Mouse (Mus musculus): ENCODE data around the gene Gm49027. TPM values are rescaled to one million over a fixed set of nuclear protein-coding genes. Genes with fewer than 3 reads are reported as not detected.

Gene Gm49027
- polyA plus RNA-seq (2015; fragmentation: Nextera tagmentation; extraction: Ambion mirVana): 0.49 and 0.95 TPM in 2 replicates

DNA sequence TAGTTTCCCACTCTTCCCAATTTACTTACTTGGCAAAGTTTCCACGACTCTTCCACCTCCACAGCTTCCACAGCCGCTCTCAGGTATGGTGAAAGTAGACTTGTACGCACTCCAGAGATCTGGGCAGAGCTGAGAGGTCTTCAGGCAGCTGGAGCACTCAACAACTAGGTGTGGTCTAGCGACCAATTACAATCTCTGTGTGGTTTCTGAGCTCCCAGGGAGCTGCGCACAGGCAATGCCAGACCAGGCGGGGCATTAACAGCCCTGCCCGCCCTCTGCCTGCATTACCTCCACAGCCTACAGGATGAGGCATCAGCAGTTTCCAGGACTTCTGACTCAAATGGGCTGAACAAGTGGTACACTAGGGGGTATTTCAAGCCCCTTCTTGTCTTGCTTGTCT is at the start of gene Gm49027:
Gene Gm49027, minus strand, starts transcription at position 208 of the 400 bp plus-strand sequence.
- H3K36me3 ChIP-seq: peaks cover 25% of the 10 kb centered on the region
- peak within 1 kb of the TSS; percentile 89 for H3K4me3 ChIP-seq
- no peaks in the 10 kb centered on the region for H3K27me3 ChIP-seq
- no peaks in the 10 kb centered on the region for H3K9me3 ChIP-seq
- H3K4me2 ChIP-seq: peak within 1 kb of the TSS; percentile 77
- ATAC-seq (ENCODE audit: insufficient number of reproducible peaks, insufficient read depth, low FRiP score, low TSS enrichment, low read depth): no peak
- no peak within 1 kb of the TSS for H3K27ac ChIP-seq
- peaks cover 21% of the 10 kb centered on the region for H3K4me1 ChIP-seq
- 88% methylated on average over 7 of the region's 7 CpGs for WGBS
- no peak within 1 kb of the TSS for H3K9ac ChIP-seq

DNA sequence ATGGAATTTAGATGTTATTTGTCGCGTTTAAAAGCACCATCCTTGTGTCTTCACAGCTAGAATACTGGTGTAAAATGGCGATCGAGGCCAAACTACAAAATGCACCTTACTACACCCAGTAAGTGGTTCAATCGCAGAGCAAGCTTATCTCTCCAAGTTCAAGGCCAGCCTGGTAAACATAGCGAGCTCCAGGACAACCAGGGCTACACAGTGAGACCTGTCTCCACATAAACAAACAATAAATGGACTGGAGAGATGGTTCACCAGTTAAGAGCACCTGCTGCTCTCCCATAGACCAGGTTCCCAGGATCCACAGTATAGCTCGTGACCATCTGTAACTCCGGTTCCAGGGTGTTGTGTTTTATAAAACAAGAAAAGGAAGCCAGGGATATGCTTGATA is 48.1 kb upstream of the Gm49027 start:
- Histone ChIP-seq H3K4me2 (peak overlapping the region; percentile 92), H3K4me1 (peaks cover 12% of the 10 kb centered on the region; the same call in 1 of the 2 replicates), H3K27me3 (no peaks in the 10 kb centered on the region), H3K27ac (no peak overlapping the region), H3K9me3 (no peaks in the 10 kb centered on the region), H3K9ac (no peak overlapping the region), H3K36me3 (peaks cover 22% of the 10 kb centered on the region), H3K4me3 (peak overlapping the region; percentile 93)
- 59% methylated on average over 8 of the region's 8 CpGs for WGBS
- no peak for ATAC-seq (ENCODE audit: insufficient number of reproducible peaks, insufficient read depth, low FRiP score, low TSS enrichment, low read depth)

DNA sequence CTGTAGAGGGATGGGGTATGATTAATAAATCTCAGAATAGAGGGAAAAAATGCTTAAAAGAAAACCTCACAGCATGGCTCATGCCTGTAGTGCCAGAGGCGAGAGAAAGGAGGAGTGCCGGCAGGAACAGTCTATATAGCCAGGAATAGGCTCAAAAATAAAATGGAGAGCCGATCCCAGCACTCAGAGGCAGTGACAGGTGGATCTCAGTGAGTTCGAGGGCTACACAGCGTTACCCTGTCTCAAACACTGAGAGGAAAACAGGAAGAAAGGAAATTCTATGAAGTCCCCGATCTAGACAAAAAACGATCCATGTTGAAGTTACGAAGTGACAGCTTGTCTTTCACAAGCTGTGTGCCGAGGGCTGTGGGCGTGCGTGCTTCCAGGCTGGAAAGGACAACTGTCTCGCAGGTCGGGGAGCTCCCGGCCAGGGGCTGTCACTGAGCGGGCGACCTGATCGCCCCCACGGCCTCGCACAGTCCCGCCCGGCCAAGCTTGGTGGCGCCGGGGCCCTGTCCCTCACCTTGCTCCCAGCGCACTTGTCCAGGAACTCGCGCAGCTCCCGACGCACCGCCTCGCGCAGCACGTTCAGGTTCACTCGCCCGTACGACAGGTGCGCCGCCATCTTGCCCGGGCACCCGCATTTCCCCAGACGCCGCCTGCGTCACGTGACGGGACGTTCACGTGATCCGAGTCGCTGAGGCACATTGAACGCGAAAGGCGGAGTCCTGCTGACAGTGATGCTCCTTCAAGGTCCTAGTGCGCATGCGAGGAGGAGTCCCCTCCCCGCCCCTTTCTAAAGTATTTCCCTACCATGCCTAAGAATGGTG is 47.3 kb upstream of the Gm49027 start, which contains the start of gene Vps33a:
Gene Vps33a, minus strand, starts transcription at position 682 of the 830 bp plus-strand sequence.
- Histone ChIP-seq H3K27me3 (no peaks in the 10 kb centered on the region), H3K9me3 (no peaks in the 10 kb centered on the region), H3K4me3 (peak within 1 kb of the TSS; percentile 93), H3K27ac (no peak within 1 kb of the TSS; the same call in 1 of the 2 replicates), H3K9ac (peak within 1 kb of the TSS; percentile 87), H3K4me2 (peak within 1 kb of the TSS; percentile 92), H3K36me3 (peaks cover 26% of the 10 kb centered on the region), H3K4me1 (peaks cover 12% of the 10 kb centered on the region; the same call in 1 of the 2 replicates)
- ATAC-seq (ENCODE audit: insufficient number of reproducible peaks, insufficient read depth, low FRiP score, low TSS enrichment, low read depth): peak; percentile 85
- WGBS: under 1% methylated on average over 54 of the region's 54 CpGs

DNA sequence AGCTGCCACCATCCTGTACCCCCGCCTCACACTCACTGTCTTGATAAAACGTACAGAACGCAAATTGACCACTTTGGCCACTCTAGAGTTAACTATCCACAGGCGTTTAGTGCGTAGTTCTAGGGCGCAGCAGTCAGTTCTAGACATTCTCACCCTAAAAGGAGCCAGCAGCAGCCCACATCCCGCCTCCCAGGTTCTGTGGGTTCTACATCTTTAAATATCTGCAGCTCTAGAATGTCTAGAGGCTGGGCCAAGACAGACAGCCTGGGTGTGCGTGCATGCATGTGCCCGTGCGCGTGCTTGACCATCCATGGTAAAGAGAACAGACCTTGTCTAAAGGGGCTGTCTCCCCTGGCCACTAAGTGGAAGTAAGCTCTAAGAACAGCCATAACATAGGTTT is 35.8 kb upstream of the Gm49027 start:
- Histone ChIP-seq H3K4me3 (no peak overlapping the region), H3K9ac (no peak overlapping the region), H3K9me3 (no peaks in the 10 kb centered on the region), H3K27ac (no peak overlapping the region), H3K4me1 (no peaks in the 10 kb centered on the region), H3K27me3 (no peaks in the 10 kb centered on the region), H3K36me3 (peaks cover 91% of the 10 kb centered on the region), H3K4me2 (no peak overlapping the region)
- WGBS: 92% methylated on average over 11 of the region's 11 CpGs
- no peak for ATAC-seq (ENCODE audit: insufficient number of reproducible peaks, insufficient read depth, low FRiP score, low TSS enrichment, low read depth)

DNA sequence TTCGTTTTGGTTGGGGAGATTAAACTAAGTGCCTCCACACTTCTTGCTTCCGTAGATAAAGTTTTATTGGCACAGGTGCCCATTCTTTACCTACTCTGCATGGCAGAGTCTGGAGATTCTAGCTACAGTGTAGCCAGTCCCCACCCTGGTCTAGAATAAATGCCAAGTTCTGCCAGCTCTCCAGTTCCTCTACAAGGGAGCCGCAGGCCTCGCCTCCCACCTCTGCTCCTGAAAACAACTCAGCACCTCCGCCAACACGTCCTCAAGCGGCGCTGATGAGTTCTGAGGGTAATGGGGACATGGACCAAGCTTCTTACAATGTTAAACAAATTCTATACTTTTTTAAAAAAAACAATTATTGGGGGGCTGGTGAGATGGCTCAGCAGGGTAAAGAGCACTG is 34.3 kb upstream of the Gm49027 start:
- no peak for ATAC-seq (ENCODE audit: insufficient number of reproducible peaks, insufficient read depth, low FRiP score, low TSS enrichment, low read depth)
- no peak overlapping the region for H3K4me3 ChIP-seq
- peaks cover 86% of the 10 kb centered on the region for H3K36me3 ChIP-seq
- no peak overlapping the region for H3K9ac ChIP-seq
- 92% methylated on average over 8 of the region's 8 CpGs for WGBS
- H3K4me1 ChIP-seq: no peaks in the 10 kb centered on the region
- no peaks in the 10 kb centered on the region for H3K9me3 ChIP-seq
- no peak overlapping the region for H3K4me2 ChIP-seq
- no peak overlapping the region for H3K27ac ChIP-seq
- H3K27me3 ChIP-seq: no peaks in the 10 kb centered on the region

DNA sequence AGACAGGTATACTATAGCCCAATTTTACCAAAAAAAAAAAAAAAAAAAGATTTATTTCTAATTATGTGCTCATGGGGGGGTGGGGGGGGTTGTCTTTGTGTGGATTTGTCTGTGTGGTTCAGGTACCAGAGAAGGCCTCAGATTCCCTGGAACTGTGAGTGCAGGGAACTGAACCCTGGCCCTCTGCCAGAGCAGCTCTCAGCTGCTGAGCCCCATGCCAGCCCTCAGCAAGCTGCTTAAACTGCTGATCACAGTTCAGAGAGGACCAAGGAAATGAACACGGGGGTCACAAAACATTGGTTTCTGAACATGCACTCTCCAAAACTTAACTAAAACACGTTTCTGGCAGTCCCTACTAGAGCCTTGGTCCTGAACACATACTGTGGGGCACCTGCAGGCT is 31.2 kb upstream of the Gm49027 start:
- Histone ChIP-seq H3K27me3 (no peaks in the 10 kb centered on the region), H3K4me1 (no peaks in the 10 kb centered on the region), H3K27ac (no peak overlapping the region), H3K4me3 (no peak overlapping the region), H3K9ac (no peak overlapping the region), H3K36me3 (peaks cover 59% of the 10 kb centered on the region), H3K9me3 (no peaks in the 10 kb centered on the region), H3K4me2 (no peak overlapping the region)
- ATAC-seq (ENCODE audit: insufficient number of reproducible peaks, insufficient read depth, low FRiP score, low TSS enrichment, low read depth): no peak
- 75% methylated on average over 2 of the region's 2 CpGs for WGBS

DNA sequence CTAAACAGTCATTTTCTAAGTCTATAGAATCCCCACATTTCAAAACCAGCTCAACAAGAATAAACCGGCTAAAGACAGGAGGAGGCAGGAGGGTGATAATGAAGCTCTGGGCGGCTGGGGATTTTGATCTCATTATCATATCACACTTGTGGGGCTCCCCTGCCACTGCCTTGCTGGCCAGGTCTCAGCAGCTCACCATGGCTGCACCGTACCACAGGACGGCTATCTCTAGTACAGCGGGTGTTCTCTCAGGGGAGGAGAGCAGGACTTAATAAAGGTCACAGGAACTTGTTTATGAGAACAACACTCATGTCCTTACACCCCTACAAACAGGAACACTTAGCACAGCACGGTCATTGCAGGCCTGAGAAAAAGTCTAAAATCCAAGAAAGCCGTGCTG is 30.4 kb upstream of the Gm49027 start:
- Histone ChIP-seq H3K4me1 (no peaks in the 10 kb centered on the region), H3K9ac (no peak overlapping the region), H3K27me3 (no peaks in the 10 kb centered on the region), H3K36me3 (peaks cover 52% of the 10 kb centered on the region), H3K4me3 (no peak overlapping the region), H3K27ac (no peak overlapping the region), H3K4me2 (no peak overlapping the region), H3K9me3 (no peaks in the 10 kb centered on the region)
- WGBS: 87% methylated on average over 7 of the region's 7 CpGs
- no peak for ATAC-seq (ENCODE audit: insufficient number of reproducible peaks, insufficient read depth, low FRiP score, low TSS enrichment, low read depth)

DNA sequence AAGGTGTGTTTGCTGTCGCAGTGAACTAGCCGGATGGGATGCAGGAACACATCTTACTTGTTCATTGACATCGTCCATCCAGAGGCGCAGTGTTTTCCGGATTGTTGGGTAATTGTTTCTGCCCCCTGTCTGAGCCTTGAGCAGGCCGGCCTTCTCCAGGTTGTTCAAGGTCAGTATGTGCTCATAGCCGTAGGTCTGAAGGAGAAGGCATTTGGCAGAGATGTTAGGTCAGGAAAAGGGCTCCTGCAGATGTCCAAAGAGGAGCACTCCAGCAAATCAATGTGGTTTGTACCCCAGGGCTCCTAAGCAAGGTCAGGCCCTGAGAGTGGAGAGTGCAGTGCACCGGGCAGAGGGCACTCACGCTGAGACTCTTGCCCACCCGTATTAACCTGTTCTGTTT is 8.5 kb upstream of the Gm49027 start:
- Histone ChIP-seq H3K4me2 (no peak overlapping the region), H3K4me3 (no peak overlapping the region), H3K27ac (no peak overlapping the region), H3K27me3 (no peaks in the 10 kb centered on the region), H3K4me1 (no peaks in the 10 kb centered on the region), H3K9me3 (no peaks in the 10 kb centered on the region), H3K36me3 (peaks cover 79% of the 10 kb centered on the region), H3K9ac (no peak overlapping the region)
- ATAC-seq (ENCODE audit: insufficient number of reproducible peaks, insufficient read depth, low FRiP score, low TSS enrichment, low read depth): no peak
- 91% methylated on average over 10 of the region's 10 CpGs for WGBS

DNA sequence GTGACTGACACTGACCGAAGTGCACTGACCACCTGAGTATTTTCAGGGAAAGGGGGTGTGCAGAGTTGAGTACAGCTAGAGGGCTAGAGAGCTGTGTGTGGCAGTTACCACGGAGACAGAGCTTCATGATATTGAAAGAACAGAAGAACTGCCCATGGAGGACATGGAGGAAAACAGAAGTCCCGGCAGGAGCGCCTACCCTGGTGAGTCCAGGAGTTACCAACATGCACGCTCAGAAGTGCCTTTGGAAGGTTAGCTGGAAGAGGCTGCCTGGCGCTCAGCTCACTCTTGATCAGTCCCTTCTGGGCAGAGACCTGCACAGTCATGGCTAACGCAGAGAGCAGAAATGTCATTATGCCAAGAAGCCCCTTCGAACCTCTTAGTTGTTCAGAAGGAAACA is 4.8 kb upstream of the Gm49027 start:
- Histone ChIP-seq H3K27me3 (no peaks in the 10 kb centered on the region), H3K36me3 (peaks cover 72% of the 10 kb centered on the region), H3K27ac (no peak overlapping the region), H3K9ac (no peak overlapping the region), H3K9me3 (no peaks in the 10 kb centered on the region), H3K4me2 (no peak overlapping the region), H3K4me1 (no peaks in the 10 kb centered on the region), H3K4me3 (no peak overlapping the region)
- 92% methylated on average over 8 of the region's 8 CpGs for WGBS
- no peak for ATAC-seq (ENCODE audit: insufficient number of reproducible peaks, insufficient read depth, low FRiP score, low TSS enrichment, low read depth)

DNA sequence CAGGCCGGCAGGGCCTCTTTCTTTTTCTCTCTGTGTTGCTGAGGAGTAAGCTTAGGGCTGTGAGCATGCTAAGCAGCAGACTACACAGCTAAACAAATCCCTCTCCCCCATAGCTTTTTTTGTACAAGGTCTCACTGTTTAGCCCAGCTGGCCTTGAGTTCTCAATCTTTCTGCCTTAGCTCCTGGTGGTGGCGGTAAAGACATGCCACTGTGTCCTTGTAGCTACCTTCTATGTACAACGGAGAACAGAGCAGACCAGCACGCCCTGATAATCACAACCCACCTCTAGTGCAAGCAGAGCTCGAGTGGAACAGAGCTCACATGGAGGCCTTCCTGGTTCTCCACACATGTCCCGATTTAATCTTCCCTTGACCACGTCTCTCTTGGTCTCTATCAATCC is 3.4 kb upstream of the Gm49027 start:
- no peaks in the 10 kb centered on the region for H3K27me3 ChIP-seq
- H3K4me1 ChIP-seq: peaks cover 5% of the 10 kb centered on the region; the same call in 1 of the 2 replicates
- H3K9me3 ChIP-seq: no peaks in the 10 kb centered on the region
- H3K9ac ChIP-seq: no peak overlapping the region
- no peak overlapping the region for H3K27ac ChIP-seq
- ATAC-seq (ENCODE audit: insufficient number of reproducible peaks, insufficient read depth, low FRiP score, low TSS enrichment, low read depth): no peak
- WGBS: 79% methylated on average over 7 of the region's 7 CpGs
- H3K4me2 ChIP-seq: no peak overlapping the region
- no peak overlapping the region for H3K4me3 ChIP-seq
- H3K36me3 ChIP-seq: peaks cover 59% of the 10 kb centered on the region

DNA sequence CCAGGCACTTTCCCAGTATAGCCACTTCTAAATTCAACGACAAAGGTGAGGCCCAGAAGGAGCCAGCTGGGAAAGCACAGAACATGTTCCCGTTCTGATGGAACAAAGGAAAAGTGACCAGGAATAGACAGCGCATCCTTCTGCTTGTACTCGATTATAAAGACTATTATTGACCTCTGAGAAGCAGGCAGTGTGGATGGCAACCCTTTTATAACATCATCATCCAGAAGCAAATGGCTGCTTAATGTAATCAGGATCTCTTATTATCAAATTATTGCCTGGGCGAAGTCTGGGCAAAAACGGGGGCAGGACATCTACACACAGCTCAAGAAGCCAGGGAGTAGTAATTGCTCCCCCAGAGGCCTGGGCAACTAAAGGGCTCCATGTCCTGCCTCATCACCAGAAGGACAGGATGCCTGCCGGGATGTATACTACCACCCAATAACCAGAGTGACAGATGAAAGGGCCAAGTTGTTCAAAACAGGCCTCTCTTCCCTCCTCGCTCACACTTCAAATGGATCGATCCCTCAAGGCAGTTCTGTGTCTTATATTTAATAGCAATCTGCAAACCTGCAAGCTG is 718 bp upstream of the Gm49027 start:
- Histone ChIP-seq H3K4me2 (no peak overlapping the region), H3K9ac (no peak overlapping the region), H3K4me3 (no peak overlapping the region), H3K36me3 (peaks cover 33% of the 10 kb centered on the region), H3K9me3 (no peaks in the 10 kb centered on the region), H3K27ac (no peak overlapping the region), H3K27me3 (no peaks in the 10 kb centered on the region), H3K4me1 (peaks cover 21% of the 10 kb centered on the region)
- WGBS: 89% methylated on average over 9 of the region's 9 CpGs
- ATAC-seq (ENCODE audit: insufficient number of reproducible peaks, insufficient read depth, low FRiP score, low TSS enrichment, low read depth): no peak

DNA sequence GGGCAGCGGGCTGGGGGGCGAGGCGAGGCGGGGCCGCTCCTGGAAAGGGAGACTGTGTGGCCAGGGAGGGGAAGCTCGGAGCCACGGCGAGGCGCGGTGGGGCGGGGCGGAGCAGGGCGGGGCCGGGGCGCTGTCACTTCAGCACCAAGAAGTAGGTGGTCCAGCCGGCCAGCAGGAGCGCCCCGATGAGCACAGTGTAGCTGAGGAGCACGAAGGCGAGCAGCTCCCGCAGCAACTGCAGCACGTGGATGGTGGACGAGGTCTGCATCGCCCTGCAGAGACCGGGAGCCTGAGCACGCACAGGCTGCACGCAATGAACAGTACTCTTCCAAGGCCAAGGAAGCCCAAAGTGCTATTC is 916 bp downstream of the Gm49027 start:
- peaks cover 21% of the 10 kb centered on the region for H3K4me1 ChIP-seq
- H3K9me3 ChIP-seq: no peaks in the 10 kb centered on the region
- peak overlapping the region; percentile 89 for H3K4me3 ChIP-seq
- H3K9ac ChIP-seq: peak overlapping the region; percentile 87; the same call in 1 of the 2 replicates
- H3K27me3 ChIP-seq: no peaks in the 10 kb centered on the region
- peaks cover 21% of the 10 kb centered on the region for H3K36me3 ChIP-seq
- under 1% methylated on average over 25 of the region's 27 CpGs for WGBS
- ATAC-seq (ENCODE audit: insufficient number of reproducible peaks, insufficient read depth, low FRiP score, low TSS enrichment, low read depth): peak; percentile 92
- peak overlapping the region; percentile 77 for H3K4me2 ChIP-seq
- H3K27ac ChIP-seq: no peak overlapping the region
